Mouse (Mus musculus) thymus, adult 2 months (tissue): ENCODE results near the gene Arpp21. TPM values are rescaled to one million over a fixed set of nuclear protein-coding genes. Genes with fewer than 3 reads are reported as not detected.
A peak's percentile ranks its signal among the peaks of the same experiment; 100 is the strongest.

Experiments
- DNase-seq: peaks from one replicate; pipeline ENCODE4 v3.0.0; 2021
- H3K27ac ChIP-seq: fragments of 200-500 bp; 2 replicates; pipeline ENCODE4 v1.5.1; 2012; ENCODE audit warnings: low read length, control low read depth; ENCODE audit not compliant: control insufficient read depth, insufficient read depth
- H3K27me3 ChIP-seq: fragments of 200-500 bp; 2 replicates; pipeline ENCODE4 v1.6.1; 2012; ENCODE audit warnings: mild to moderate bottlenecking, low read length, moderate library complexity, mixed read lengths; ENCODE audit not compliant: control insufficient read depth, insufficient read depth
- H3K36me3 ChIP-seq: fragments of 200-500 bp; 2 replicates; pipeline ENCODE4 v1.6.1; 2012; ENCODE audit warnings: mild to moderate bottlenecking, low read length, moderate library complexity; ENCODE audit not compliant: control insufficient read depth, insufficient read depth
- H3K4me1 ChIP-seq: fragments of 200-500 bp; replicated peaks from 2 replicates; pipeline ENCODE4 v1.6.1; 2012; ENCODE audit warnings: low read length; ENCODE audit not compliant: control insufficient read depth, insufficient read depth
- H3K4me3 ChIP-seq: fragments of 200-500 bp; 2 replicates; pipeline ENCODE4 v1.5.1; 2012; ENCODE audit warnings: mild to moderate bottlenecking, low read length, control low read depth, moderate library complexity; ENCODE audit not compliant: control insufficient read depth, insufficient read depth
- CTCF ChIP-seq: fragments of 200-500 bp; IDR thresholded peaks from 2 replicates; pipeline ENCODE4 v1.5.1; 2012; ENCODE audit warnings: mild to moderate bottlenecking, control low read depth, low read length, moderate library complexity, borderline replicate concordance; ENCODE audit not compliant: control insufficient read depth, poor library complexity, insufficient read depth; ENCODE audit errors: extremely low read depth
- POLR2A ChIP-seq: fragments of 200-500 bp; IDR thresholded peaks from 2 replicates; pipeline ENCODE4 v1.6.1; 2012; ENCODE audit warnings: mild to moderate bottlenecking, low read length, control low read depth, moderate library complexity; ENCODE audit not compliant: control insufficient read depth, poor library complexity, insufficient read depth; ENCODE audit errors: extremely low read depth
- WGBS: fragments of 180-500 bp; shearing (Covaris S2); methylation state at CpG from one replicate; pipeline ENCODE4 v1.1.7; 2018; 5-methylcytosine and 5-hydroxymethylcytosine counted together
- polyA plus RNA-seq: library from polyadenylated mRNA; depleted of rRNA; stranded (reverse); fragments of >200 nt; gene quantifications from 2 replicates; pipeline ENCODE4 v1.2.3, GENCODE M21; 2012

Arpp21 gene
- polyA plus RNA-seq, 1 experiment = 578 TPM

- Histone ChIP-seq H3K4me1 (peaks cover 30% of the 10 kb centered on the region), H3K27me3 (no peaks in the 10 kb centered on the region), H3K4me3 (peak overlapping the region; percentile 50), H3K27ac (peak overlapping the region; percentile 74), H3K36me3 (peaks cover 37% of the 10 kb centered on the region)
- TF ChIP-seq CTCF (no peak), POLR2A (no peak)
- WGBS = 12% methylated on average over 10 of the region's 10 CpGs
- peak; percentile 52 for DNase-seq
These were observed 22.1 kb downstream of the Arpp21 start for GRCm38 (mm10) chr9:112213411-112214255.

- H3K4me1 ChIP-seq = peaks cover 34% of the 10 kb centered on the region
- peaks cover 48% of the 10 kb centered on the region for H3K36me3 ChIP-seq
- peak overlapping the region; percentile 77; the same call in 1 of the 2 replicates for H3K27ac ChIP-seq
- DNase-seq = no peak
- WGBS = 86% methylated on average over 3 of the region's 3 CpGs
- no peaks in the 10 kb centered on the region for H3K27me3 ChIP-seq
- TF ChIP-seq CTCF (no peak), POLR2A (no peak)
- no peak overlapping the region for H3K4me3 ChIP-seq
These were observed 25.9 kb downstream of the Arpp21 start for GRCm38 (mm10) chr9:112209803-112210202.

GRCm38 (mm10) chr9:112207767-112208166, 28.0 kb downstream of the Arpp21 start:
- peak; percentile 62; the same call in 1 of the 2 replicates for TF ChIP-seq CTCF
- TF ChIP-seq POLR2A = peak; percentile 84
- Histone ChIP-seq H3K36me3 (peaks cover 60% of the 10 kb centered on the region), H3K27ac (peak overlapping the region; percentile 69), H3K4me3 (no peak overlapping the region), H3K27me3 (no peaks in the 10 kb centered on the region), H3K4me1 (peaks cover 30% of the 10 kb centered on the region)
- peak; percentile 90 for DNase-seq
- 2% methylated on average over 4 of the region's 4 CpGs for WGBS

GRCm38 (mm10) chr9:112198296-112198695, 37.4 kb downstream of the Arpp21 start:
- Histone ChIP-seq H3K36me3 (peaks cover 67% of the 10 kb centered on the region), H3K27me3 (no peaks in the 10 kb centered on the region), H3K27ac (no peak overlapping the region), H3K4me1 (no peaks in the 10 kb centered on the region), H3K4me3 (no peak overlapping the region)
- DNase-seq = no peak
- WGBS = 81% methylated on average over 6 of the region's 6 CpGs
- TF ChIP-seq CTCF = no peak
- TF ChIP-seq POLR2A = no peak

- no peak overlapping the region for H3K27ac ChIP-seq
- H3K4me3 ChIP-seq = no peak overlapping the region
- H3K4me1 ChIP-seq = no peaks in the 10 kb centered on the region
- TF ChIP-seq POLR2A (no peak), CTCF (no peak)
- H3K36me3 ChIP-seq = peaks cover 64% of the 10 kb centered on the region
- DNase-seq = no peak
- no peaks in the 10 kb centered on the region for H3K27me3 ChIP-seq
These were observed 41.7 kb downstream of the Arpp21 start for GRCm38 (mm10) chr9:112194049-112194448.

GRCm38 (mm10) chr9:112189394-112189793, 46.3 kb downstream of the Arpp21 start:
- no peak for TF ChIP-seq POLR2A
- no peak for TF ChIP-seq CTCF
- H3K4me3 ChIP-seq = no peak overlapping the region
- no peak for DNase-seq
- peaks cover 77% of the 10 kb centered on the region for H3K36me3 ChIP-seq
- WGBS = 93% methylated on average over 10 of the region's 10 CpGs
- no peak overlapping the region for H3K27ac ChIP-seq
- H3K27me3 ChIP-seq = no peaks in the 10 kb centered on the region
- H3K4me1 ChIP-seq = peaks cover 24% of the 10 kb centered on the region
